Mouse (Mus musculus): ENCODE measurements at regions not wholly inside any gene's neighbourhood (a gene's known extent, or its start where the extent isn't known, plus 50 kb on each side); places are given as distances from the start of the nearest gene placed in this dataset.

- Histone ChIP-seq H3K79me2 (replicated peaks; ENCODE audit: control insufficient read depth, extremely low read depth, insufficient read depth, poor library complexity, severe bottlenecking) (no peaks in the 10 kb centered on the region), H3K4me1 (ENCODE audit: control insufficient read depth in 1 of 2, insufficient read depth in 2 of 2) (peaks cover 6 to 36% of the 10 kb centered on the region in 2 experiments), H3K4me3 (replicated peaks in 1 of 3; ENCODE audit: low read depth in 2 of 3, low read length in 2 of 3, poor library complexity in 1 of 3) (no peak overlapping the region), H3K4me2 (ENCODE audit: insufficient read depth, low read depth, poor library complexity, severe bottlenecking) (no peak overlapping the region), H3K27ac (ENCODE audit: insufficient read depth, low read depth) (no peak overlapping the region), H3K9ac (ENCODE audit: insufficient read depth, low read depth) (no peak overlapping the region), H3K27me3 (replicated peaks) (no peaks in the 10 kb centered on the region), H3K9me3 (replicated peaks; ENCODE audit: low read length) (no peaks in the 10 kb centered on the region), H3K36me3 (replicated peaks in 1 of 2; ENCODE audit: control insufficient read depth in 1 of 2, insufficient read depth in 1 of 2, low read length in 1 of 2) (no peaks in the 10 kb centered on the region)
- DNase-seq (ENCODE audit: extremely low read depth) = no peak
- in situ Hi-C loops (cut with MboI; ENCODE audit: low pct_ligation_motif_present, low pct_unique_long_range_greater_than_20kb, low sequenced_read_pairs) = no loop called here
- dilution Hi-C loops (cut with MboI; ENCODE audit: extremely low pct_ligation_motif_present, extremely low pct_unique_long_range_greater_than_20kb, low sequenced_read_pairs) = no loop called here
- TF ChIP-seq ELF1 (IDR thresholded peaks at IDR 0.05; ENCODE audit: low read depth, low read length) = no peak
Measured at GRCm38 (mm10) chr7:90030486-90031250, 49.9 kb upstream of the Eed start.

- H3K27ac ChIP-seq (ENCODE audit: insufficient read depth, low read depth) = no peak overlapping the region
- DNase-seq (ENCODE audit: extremely low read depth) = no peak
- no peak overlapping the region for H3K4me2 ChIP-seq (ENCODE audit: insufficient read depth, low read depth, poor library complexity, severe bottlenecking)
- no peaks in the 10 kb centered on the region for H3K27me3 ChIP-seq (replicated peaks)
- H3K4me3 ChIP-seq (replicated peaks in 1 of 3; ENCODE audit: low read depth in 2 of 3, low read length in 2 of 3, poor library complexity in 1 of 3) = no peak overlapping the region
- in situ Hi-C loops (cut with MboI; ENCODE audit: low pct_ligation_motif_present, low pct_unique_long_range_greater_than_20kb, low sequenced_read_pairs) (no loop called here), dilution Hi-C loops (cut with MboI; ENCODE audit: extremely low pct_ligation_motif_present, extremely low pct_unique_long_range_greater_than_20kb, low sequenced_read_pairs) (no loop called here)
- H3K79me2 ChIP-seq (replicated peaks; ENCODE audit: control insufficient read depth, extremely low read depth, insufficient read depth, poor library complexity, severe bottlenecking) = no peaks in the 10 kb centered on the region
- TF ChIP-seq USF2 (conservative IDR thresholded peaks at IDR 0.05; ENCODE audit: low read depth, low read length) (no peak), MYC (IDR thresholded peaks at IDR 0.05; ENCODE audit: low read depth, low read length) (no peak), BHLHE40 (IDR thresholded peaks at IDR 0.05; ENCODE audit: low read depth, low read length) (no peak), KAT2A (IDR thresholded peaks at IDR 0.05; ENCODE audit: insufficient replicate concordance, low read length) (no peak), ZKSCAN1 (IDR thresholded peaks at IDR 0.05; ENCODE audit: borderline replicate concordance, low read depth, low read length) (no peak)
- no peaks in the 10 kb centered on the region for H3K9me3 ChIP-seq (replicated peaks; ENCODE audit: low read length)
- H3K4me1 ChIP-seq (ENCODE audit: control insufficient read depth in 1 of 2, insufficient read depth in 2 of 2) = peaks cover 6 to 36% of the 10 kb centered on the region in 2 experiments
- no peak overlapping the region for H3K9ac ChIP-seq (ENCODE audit: insufficient read depth, low read depth)
- H3K36me3 ChIP-seq (replicated peaks in 1 of 2; ENCODE audit: control insufficient read depth in 1 of 2, insufficient read depth in 1 of 2, low read length in 1 of 2) = no peaks in the 10 kb centered on the region
Measured at GRCm38 (mm10) chr7:90033086-90033485, 52.3 kb upstream of the Eed start.

DNA sequence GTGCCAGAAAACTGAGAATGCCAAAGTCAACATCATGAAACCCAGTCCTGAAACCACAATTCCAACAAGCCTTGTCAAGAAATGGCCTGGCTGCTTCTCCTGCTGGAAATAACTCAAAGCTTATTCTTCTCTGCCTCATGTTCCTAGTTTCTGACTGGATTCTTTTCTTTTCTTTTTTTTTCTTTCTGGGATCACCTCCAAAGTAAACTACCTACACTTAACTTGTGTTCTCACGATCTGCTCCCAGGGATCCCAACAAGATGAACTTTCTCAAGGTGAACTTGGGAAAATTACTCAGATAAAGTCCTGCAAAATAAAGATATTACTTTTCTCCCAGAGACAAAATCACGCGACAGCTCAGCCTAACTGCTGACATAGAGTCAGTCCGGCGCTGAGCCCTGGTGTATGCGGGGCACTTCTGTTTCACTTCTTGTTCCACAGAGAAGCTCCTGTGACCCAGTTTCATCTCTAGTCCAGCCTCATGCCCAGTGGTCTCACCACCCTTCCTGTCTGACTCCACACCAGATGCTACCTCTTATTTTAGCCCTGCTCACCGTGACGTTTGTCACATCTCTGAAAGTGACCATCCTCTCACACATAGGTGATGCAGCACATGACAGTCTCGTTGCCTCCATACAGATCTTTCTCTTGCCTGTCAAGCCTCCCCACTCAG lies 53.0 kb upstream of the Eed start:
- H3K27ac ChIP-seq (ENCODE audit: insufficient read depth, low read depth) = peak overlapping the region; percentile 37; the same call in 1 of the 2 replicates
- no peaks in the 10 kb centered on the region for H3K9me3 ChIP-seq (replicated peaks; ENCODE audit: low read length)
- H3K27me3 ChIP-seq (replicated peaks) = no peaks in the 10 kb centered on the region
- peaks cover 4 to 34% of the 10 kb centered on the region in 2 experiments for H3K4me1 ChIP-seq (ENCODE audit: control insufficient read depth in 1 of 2, insufficient read depth in 2 of 2)
- dilution Hi-C loops (cut with MboI; ENCODE audit: extremely low pct_ligation_motif_present, extremely low pct_unique_long_range_greater_than_20kb, low sequenced_read_pairs) (no loop called here), in situ Hi-C loops (cut with MboI; ENCODE audit: low pct_ligation_motif_present, low pct_unique_long_range_greater_than_20kb, low sequenced_read_pairs) (no loop called here)
- H3K9ac ChIP-seq (ENCODE audit: insufficient read depth, low read depth) = 0 out of 2 replicates have a peak overlapping the region, but pooled peaks have one; percentile 2
- peak overlapping the region; percentile 57 for H3K4me2 ChIP-seq (ENCODE audit: insufficient read depth, low read depth, poor library complexity, severe bottlenecking)
- H3K4me3 ChIP-seq (replicated peaks in 1 of 3; ENCODE audit: low read depth in 2 of 3, low read length in 2 of 3, poor library complexity in 1 of 3) = peak overlapping the region in 2 of 3 experiments; percentile 11 to 48
- peak; percentile 50 for DNase-seq (ENCODE audit: extremely low read depth)
- H3K79me2 ChIP-seq (replicated peaks; ENCODE audit: control insufficient read depth, extremely low read depth, insufficient read depth, poor library complexity, severe bottlenecking) = no peaks in the 10 kb centered on the region
- H3K36me3 ChIP-seq (replicated peaks in 1 of 2; ENCODE audit: control insufficient read depth in 1 of 2, insufficient read depth in 1 of 2, low read length in 1 of 2) = no peaks in the 10 kb centered on the region
- TF ChIP-seq MAZ (IDR thresholded peaks at IDR 0.05; ENCODE audit: low read depth, low read length) = 0 out of 2 replicates have a peak, but pooled peaks have one; percentile 45
- no peak for TF ChIP-seq E2F4 (IDR thresholded peaks at IDR 0.05; ENCODE audit: insufficient replicate concordance, low read depth, low read length)
- peak; percentile 74 for TF ChIP-seq TCF12 (IDR thresholded peaks at IDR 0.05; ENCODE audit: low read depth, low read length)
- TF ChIP-seq CHD2 (IDR thresholded peaks at IDR 0.05; ENCODE audit: low read length) = peak; percentile 71; the same call in 1 of the 2 replicates
- TF ChIP-seq ZC3H11A (IDR thresholded peaks at IDR 0.05; ENCODE audit: low read depth, low read length) = no peak
- TF ChIP-seq POLR2AphosphoS2 (IDR thresholded peaks at IDR 0.05; ENCODE audit: low read depth, low read length) = no peak
- TF ChIP-seq MAFK (IDR thresholded peaks at IDR 0.05; ENCODE audit: insufficient replicate concordance, low read length) = no peak
- peak; percentile 79 for TF ChIP-seq MAX (IDR thresholded peaks at IDR 0.05; ENCODE audit: low read length)
- 0 out of 2 replicates have a peak, but pooled peaks have one; percentile 32 for TF ChIP-seq JUND (conservative IDR thresholded peaks at IDR 0.05; ENCODE audit: low read depth, low read length)
- TF ChIP-seq JUN (IDR thresholded peaks at IDR 0.05; ENCODE audit: insufficient read depth, low read depth, low read length) = no peak
- no peak for TF ChIP-seq USF1 (IDR thresholded peaks at IDR 0.05; ENCODE audit: low read depth, low read length)
- TF ChIP-seq HCFC1 (IDR thresholded peaks at IDR 0.05; ENCODE audit: low read depth, low read length) = no peak; the same call in 1 of the 2 replicates
- no peak for TF ChIP-seq CHD1 (IDR thresholded peaks at IDR 0.05; ENCODE audit: low read depth, low read length)
- TF ChIP-seq MEF2A (IDR thresholded peaks at IDR 0.05; ENCODE audit: borderline replicate concordance, low read depth, low read length) = peak; percentile 69; the same call in 1 of the 2 replicates
- TF ChIP-seq PAX5 (IDR thresholded peaks at IDR 0.05; ENCODE audit: low read length) = no peak
- TF ChIP-seq ZMIZ1 (IDR thresholded peaks at IDR 0.05; ENCODE audit: low read depth, low read length) = no peak
- TF ChIP-seq ZNF384 (IDR thresholded peaks at IDR 0.05; ENCODE audit: low read depth, low read length) = no peak

All from CH12.LX (cell line).